Mouse (Mus musculus) cortical plate, adult 2 months (tissue): ENCODE results near the gene Mlxip.

Experiments used
- CTCF ChIP-seq: fragments of 200-500 bp; IDR thresholded peaks from 2 replicates; pipeline ENCODE4 v1.5.1; 2011; ENCODE audit warnings: mild to moderate bottlenecking, control low read depth, low read length; ENCODE audit not compliant: insufficient read depth; ENCODE audit errors: extremely low read depth
- POLR2A ChIP-seq: fragments of 200-500 bp; IDR thresholded peaks from 2 replicates; pipeline ENCODE4 v1.6.1; 2011; ENCODE audit warnings: mild to moderate bottlenecking, low read length, control low read depth; ENCODE audit not compliant: insufficient read depth; ENCODE audit errors: extremely low read depth

GRCm38 (mm10) chr5:123444849-123445334 lies 50.3 kb downstream of the Mlxip start:
- TF ChIP-seq CTCF (no peak), POLR2A (no peak)
